Mouse (Mus musculus) kidney, embryonic 14.5 days (tissue): Measurements from ENCODE around the gene Med15. TPM values are rescaled to one million over a fixed set of nuclear protein-coding genes. Genes with fewer than 3 reads are reported as not detected.

Experiments used
- ATAC-seq: fragments of 200-750 bp; cut with Nextera tagmentation; 2 replicates; pipeline ENCODE4 v1.8.0; 2017; ENCODE audit warnings: moderate number of reproducible peaks, mild to moderate bottlenecking, moderate TSS enrichment, moderate library complexity; ENCODE audit not compliant: low FRiP score, low TSS enrichment
- H3K27ac ChIP-seq: fragments of 300-500 bp; sonication (generic); 2 replicates; pipeline ENCODE4 v1.5.1; 2014; ENCODE audit warnings: low read depth, mild to moderate bottlenecking, low read length, moderate library complexity, mixed read lengths
- H3K27me3 ChIP-seq: fragments of 300-500 bp; sonication (generic); 2 replicates; pipeline ENCODE4 v1.6.1; 2014; ENCODE audit warnings: mild to moderate bottlenecking, low read length; ENCODE audit not compliant: control insufficient read depth, insufficient read depth
- H3K36me3 ChIP-seq: fragments of 300-500 bp; sonication (generic); 2 replicates; pipeline ENCODE4 v1.6.1; 2014; ENCODE audit warnings: low read length, mixed read lengths; ENCODE audit not compliant: control insufficient read depth, insufficient read depth
- H3K4me1 ChIP-seq: fragments of 300-500 bp; sonication (generic); 2 replicates; pipeline ENCODE4 v1.6.1; 2014; ENCODE audit warnings: low read length, mixed read lengths; ENCODE audit not compliant: control insufficient read depth, insufficient read depth
- H3K4me2 ChIP-seq: fragments of 300-500 bp; sonication (generic); replicated peaks from 2 replicates; pipeline ENCODE4 v1.6.1; 2014; ENCODE audit warnings: low read depth, mild to moderate bottlenecking, low read length
- H3K4me3 ChIP-seq: fragments of 300-500 bp; sonication (generic); 2 replicates; pipeline ENCODE4 v1.5.1; 2014; ENCODE audit warnings: mild to moderate bottlenecking, low read length
- H3K9ac ChIP-seq: fragments of 300-500 bp; sonication (generic); 2 replicates; pipeline ENCODE4 v1.6.1; 2014; ENCODE audit warnings: low read depth, mild to moderate bottlenecking, low read length, moderate library complexity
- H3K9me3 ChIP-seq: fragments of 300-500 bp; sonication (generic); 2 replicates; pipeline ENCODE4 v1.6.1; 2016; ENCODE audit warnings: low read length; ENCODE audit not compliant: control insufficient read depth
- WGBS: fragments of 180-500 bp; shearing (Covaris S2); extraction: QIAGEN DNeasy Blood & Tissue Kit; methylation state at CpG from one replicate; pipeline ENCODE4 v1.1.7; 2014; 5-methylcytosine and 5-hydroxymethylcytosine counted together
- polyA plus RNA-seq: library from polyadenylated mRNA; unstranded; fragments of >200 nt; fragmentation: Nextera tagmentation; extraction: Ambion mirVana; gene quantifications from 2 replicates; pipeline ENCODE4 v1.2.1, GENCODE M21; 2014

Med15 gene
- polyA plus RNA-seq, 1 experiment from 2014 or later, result 39.7 TPM

DNA sequence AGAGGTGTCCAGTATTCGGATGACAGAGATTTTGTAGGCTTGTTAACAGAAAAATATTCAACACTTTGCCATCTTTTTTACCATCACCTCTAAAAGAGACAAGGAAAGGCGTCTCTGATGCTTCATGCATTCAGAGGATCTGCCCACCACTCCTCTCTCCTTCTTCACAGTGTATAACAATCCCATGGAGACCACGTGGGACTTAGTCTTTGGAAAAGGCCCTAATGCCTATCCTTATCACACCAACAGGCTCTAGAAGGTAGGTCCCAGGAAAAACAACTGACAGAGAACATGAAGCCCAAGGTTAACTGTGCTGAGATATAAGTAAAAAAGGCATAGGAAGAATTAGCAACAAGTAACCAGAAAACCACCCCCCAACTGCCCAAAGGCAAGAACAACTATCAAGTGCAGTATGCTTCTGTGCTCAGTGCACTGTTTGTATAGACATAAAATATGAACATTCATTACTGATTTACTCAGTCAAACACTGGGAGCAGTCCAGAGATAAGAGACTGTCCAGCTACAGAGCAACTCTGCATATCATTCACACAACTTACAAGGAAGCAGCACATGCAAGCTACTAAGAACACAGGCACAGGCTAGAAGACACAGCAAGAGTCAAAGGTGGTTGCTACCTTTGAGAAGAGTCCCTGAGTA lies 32.2 kb downstream of the Med15 start:
- H3K4me3 ChIP-seq, result no peak overlapping the region
- H3K27me3 ChIP-seq, result no peaks in the 10 kb centered on the region
- no peaks in the 10 kb centered on the region for H3K4me1 ChIP-seq
- no peak overlapping the region for H3K27ac ChIP-seq
- H3K9ac ChIP-seq, result no peak overlapping the region
- WGBS, result 89% methylated on average over 3 of the region's 3 CpGs
- no peaks in the 10 kb centered on the region for H3K9me3 ChIP-seq
- H3K36me3 ChIP-seq, result peaks cover 19% of the 10 kb centered on the region
- no peak for ATAC-seq
- no peak overlapping the region for H3K4me2 ChIP-seq

GRCm38 (mm10) chr16:17694860-17695259 lies 37.8 kb downstream of the Med15 start:
- Histone ChIP-seq H3K9ac (no peak overlapping the region), H3K4me2 (no peak overlapping the region), H3K36me3 (peaks cover 30% of the 10 kb centered on the region), H3K27ac (no peak overlapping the region), H3K27me3 (no peaks in the 10 kb centered on the region), H3K4me1 (no peaks in the 10 kb centered on the region), H3K4me3 (no peak overlapping the region), H3K9me3 (no peaks in the 10 kb centered on the region)
- ATAC-seq, result no peak
- WGBS, result 90% methylated on average over 3 of the region's 3 CpGs

- no peak for ATAC-seq
- Histone ChIP-seq H3K27ac (no peak overlapping the region), H3K9me3 (no peaks in the 10 kb centered on the region), H3K4me1 (no peaks in the 10 kb centered on the region), H3K9ac (no peak overlapping the region), H3K4me3 (no peak overlapping the region), H3K36me3 (peaks cover 67% of the 10 kb centered on the region), H3K4me2 (no peak overlapping the region), H3K27me3 (no peaks in the 10 kb centered on the region)
Observed at GRCm38 (mm10) chr16:17669886-17670285, 62.8 kb downstream of the Med15 start.

DNA sequence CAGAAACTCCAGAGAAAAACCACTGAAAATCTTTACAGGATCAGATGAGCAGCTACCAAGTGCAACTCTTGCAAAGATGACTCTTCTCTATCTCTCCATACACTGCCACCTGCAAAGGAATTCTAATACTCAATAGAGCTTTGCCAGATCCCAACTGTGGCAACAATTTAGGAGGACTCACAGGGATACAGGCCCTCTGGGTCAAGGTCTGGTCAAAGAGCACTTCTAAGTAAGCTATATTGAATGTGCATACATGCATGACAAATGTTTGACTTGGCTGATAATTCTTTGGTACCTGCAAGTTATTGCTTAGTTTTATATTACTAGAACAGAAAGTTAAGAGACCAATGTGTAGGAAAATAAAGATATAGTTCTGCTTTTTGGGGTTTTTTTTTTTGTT lies 67.1 kb downstream of the Med15 start:
- no peak overlapping the region for H3K4me2 ChIP-seq
- H3K36me3 ChIP-seq, result peaks cover 60% of the 10 kb centered on the region
- H3K9me3 ChIP-seq, result no peaks in the 10 kb centered on the region
- no peak for ATAC-seq
- H3K4me3 ChIP-seq, result no peak overlapping the region
- no peak overlapping the region for H3K9ac ChIP-seq
- H3K27me3 ChIP-seq, result no peaks in the 10 kb centered on the region
- H3K4me1 ChIP-seq, result no peaks in the 10 kb centered on the region
- H3K27ac ChIP-seq, result no peak overlapping the region

DNA sequence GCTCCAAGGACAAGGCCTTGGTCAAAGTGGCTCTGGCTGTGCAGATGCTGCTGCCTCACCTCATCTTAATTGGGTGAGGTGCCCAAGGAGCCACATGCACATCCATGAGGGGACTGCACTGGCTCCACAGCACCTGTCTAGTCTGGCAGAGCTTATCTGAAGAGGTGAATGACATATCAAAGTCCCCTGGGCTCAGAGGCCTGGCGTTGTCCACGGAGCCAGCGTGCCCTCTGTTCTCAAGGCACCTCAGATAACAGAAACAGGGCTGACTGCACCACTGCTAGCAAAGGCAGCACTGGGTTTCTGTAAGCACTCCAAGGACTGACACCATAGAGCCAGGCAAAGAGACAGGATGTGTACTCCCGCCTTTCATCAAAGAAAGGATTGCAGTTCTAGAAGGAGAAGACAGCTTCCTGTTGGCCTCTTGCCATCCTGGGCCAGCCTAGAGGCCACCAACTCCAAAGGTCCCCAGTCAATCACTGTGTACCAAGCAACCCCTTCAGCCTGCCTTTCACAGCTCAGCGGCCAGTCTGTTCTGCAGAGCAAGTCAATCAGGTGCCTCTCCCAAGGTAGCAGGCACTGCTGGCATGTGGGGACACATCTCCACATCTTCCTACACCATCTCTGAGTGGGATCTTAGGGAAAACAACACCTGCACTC lies 76.3 kb downstream of the Med15 start:
- no peak overlapping the region for H3K9ac ChIP-seq
- H3K27me3 ChIP-seq, result no peaks in the 10 kb centered on the region
- no peaks in the 10 kb centered on the region for H3K4me1 ChIP-seq
- no peak overlapping the region for H3K4me3 ChIP-seq
- no peaks in the 10 kb centered on the region for H3K9me3 ChIP-seq
- H3K36me3 ChIP-seq, result peaks cover 65% of the 10 kb centered on the region
- no peak overlapping the region for H3K4me2 ChIP-seq
- 90% methylated on average over 5 of the region's 5 CpGs for WGBS
- ATAC-seq, result no peak
- H3K27ac ChIP-seq, result no peak overlapping the region

GRCm38 (mm10) chr16:17654188-17654795 lies 78.4 kb downstream of the Med15 start:
- 91% methylated on average over 4 of the region's 4 CpGs for WGBS
- ATAC-seq, result no peak
- H3K4me1 ChIP-seq, result no peaks in the 10 kb centered on the region
- H3K27ac ChIP-seq, result no peak overlapping the region
- no peaks in the 10 kb centered on the region for H3K27me3 ChIP-seq
- H3K9ac ChIP-seq, result no peak overlapping the region
- peaks cover 73% of the 10 kb centered on the region for H3K36me3 ChIP-seq
- H3K4me3 ChIP-seq, result no peak overlapping the region
- no peaks in the 10 kb centered on the region for H3K9me3 ChIP-seq
- H3K4me2 ChIP-seq, result no peak overlapping the region

- Histone ChIP-seq H3K4me3 (no peak overlapping the region), H3K27me3 (no peaks in the 10 kb centered on the region), H3K9me3 (no peaks in the 10 kb centered on the region), H3K4me2 (no peak overlapping the region), H3K36me3 (peaks cover 73% of the 10 kb centered on the region), H3K4me1 (no peaks in the 10 kb centered on the region), H3K9ac (no peak overlapping the region), H3K27ac (no peak overlapping the region)
- no peak for ATAC-seq
- WGBS, result 96% methylated on average over 5 of the region's 5 CpGs
Observed at GRCm38 (mm10) chr16:17653601-17654000, 79.1 kb downstream of the Med15 start.

- 93% methylated on average over 4 of the region's 4 CpGs for WGBS
- Histone ChIP-seq H3K9me3 (no peaks in the 10 kb centered on the region), H3K4me2 (no peak overlapping the region), H3K4me3 (no peak overlapping the region), H3K36me3 (peaks cover 67% of the 10 kb centered on the region), H3K4me1 (no peaks in the 10 kb centered on the region), H3K27ac (no peak overlapping the region), H3K9ac (no peak overlapping the region), H3K27me3 (no peaks in the 10 kb centered on the region)
- ATAC-seq, result no peak
Observed at GRCm38 (mm10) chr16:17652607-17653006, 80.1 kb downstream of the Med15 start.

DNA sequence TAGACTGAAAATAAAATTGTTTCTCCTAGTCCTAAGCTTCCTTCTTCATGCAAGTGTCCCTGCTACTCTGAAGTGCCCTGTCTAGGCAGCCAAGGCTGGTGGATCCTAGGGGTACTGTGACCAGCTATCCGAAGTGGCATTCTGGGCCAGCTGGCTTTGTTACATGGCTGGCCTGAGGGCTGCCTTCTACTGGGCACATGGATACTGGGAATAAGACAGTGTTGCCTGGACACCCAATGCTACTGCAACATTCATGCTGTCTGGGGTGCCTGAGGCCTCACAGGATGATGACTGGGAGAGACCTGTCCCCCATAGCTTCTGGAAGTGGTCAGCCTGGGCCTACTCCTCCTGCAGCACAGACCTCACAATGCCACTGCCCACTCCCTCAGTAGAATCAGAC lies 82.0 kb downstream of the Med15 start:
- ATAC-seq, result no peak
- H3K36me3 ChIP-seq, result peaks cover 61% of the 10 kb centered on the region
- 93% methylated on average over 1 of the region's 1 CpGs for WGBS

More for the DNA sequence above, 82.0 kb downstream of the Med15 start:
- H3K27ac ChIP-seq, result no peak overlapping the region
- no peak overlapping the region for H3K4me3 ChIP-seq
- no peaks in the 10 kb centered on the region for H3K9me3 ChIP-seq
- 0 out of 2 replicates have a peak, but pooled peaks cover 12% of the 10 kb centered on the region for H3K4me1 ChIP-seq
- H3K9ac ChIP-seq, result no peak overlapping the region
- no peaks in the 10 kb centered on the region for H3K27me3 ChIP-seq
- no peak overlapping the region for H3K4me2 ChIP-seq
